Mouse (Mus musculus): ENCODE measurements around the gene Qtrt1. TPM values are rescaled to one million over a fixed set of nuclear protein-coding genes. Genes with fewer than 3 reads are reported as not detected.

Gene Qtrt1
- total RNA-seq, 2 experiments from 2014 or later: 33.2 to 35.1 TPM

- no peak for DNase-seq (ENCODE audit: extremely low spot score in 1 of 2, low spot score in 2 of 2)
- intact Hi-C loops (cut with DNase I): no loop called here
Observed at GRCm38 (mm10) chr9:21439914-21440313, 28.3 kb downstream of the Qtrt1 start.

GRCm38 (mm10) chr9:21440387-21440786, 28.8 kb downstream of the Qtrt1 start:
- intact Hi-C loops (cut with DNase I): no loop called here
- no peak for DNase-seq (ENCODE audit: extremely low spot score in 1 of 2, low spot score in 2 of 2)

- intact Hi-C loops (cut with DNase I): no loop called here
- no peak for DNase-seq (ENCODE audit: extremely low spot score in 1 of 2, low spot score in 2 of 2)
Observed at GRCm38 (mm10) chr9:21443853-21444252, 32.2 kb downstream of the Qtrt1 start.

- intact Hi-C loops (cut with DNase I): no loop called here
- DNase-seq (ENCODE audit: extremely low spot score in 1 of 2, low spot score in 2 of 2): no peak
Observed at GRCm38 (mm10) chr9:21444574-21444973, 32.9 kb downstream of the Qtrt1 start.

- intact Hi-C loops (cut with DNase I): no loop called here
- DNase-seq (ENCODE audit: extremely low spot score in 1 of 2, low spot score in 2 of 2): no peak
Observed at GRCm38 (mm10) chr9:21445081-21445744, 33.6 kb downstream of the Qtrt1 start.

GRCm38 (mm10) chr9:21447778-21448177, 36.1 kb downstream of the Qtrt1 start:
- intact Hi-C loops (cut with DNase I): no loop called here
- no peak for DNase-seq (ENCODE audit: extremely low spot score in 1 of 2, low spot score in 2 of 2)

- intact Hi-C loops (cut with DNase I): no loop called here
Observed at GRCm38 (mm10) chr9:21449710-21450109, 38.1 kb downstream of the Qtrt1 start.

GRCm38 (mm10) chr9:21450270-21450669, 38.6 kb downstream of the Qtrt1 start:
- intact Hi-C loops (cut with DNase I): no loop called here
- DNase-seq (ENCODE audit: extremely low spot score in 1 of 2, low spot score in 2 of 2): no peak

More at GRCm38 (mm10) chr9:21449710-21450109, 38.1 kb downstream of the Qtrt1 start:
- DNase-seq (ENCODE audit: extremely low spot score in 1 of 2, low spot score in 2 of 2): no peak

- intact Hi-C loops (cut with DNase I): no loop called here
Observed at GRCm38 (mm10) chr9:21451391-21451790, 39.8 kb downstream of the Qtrt1 start.

GRCm38 (mm10) chr9:21451870-21452269, 40.2 kb downstream of the Qtrt1 start:
- DNase-seq (ENCODE audit: extremely low spot score in 1 of 2, low spot score in 2 of 2): no peak
- intact Hi-C loops (cut with DNase I): no loop called here

More at GRCm38 (mm10) chr9:21451391-21451790, 39.8 kb downstream of the Qtrt1 start:
- DNase-seq (ENCODE audit: extremely low spot score in 1 of 2, low spot score in 2 of 2): no peak

- no peak for DNase-seq (ENCODE audit: extremely low spot score in 1 of 2, low spot score in 2 of 2)
- intact Hi-C loops (cut with DNase I): no loop called here
Observed at GRCm38 (mm10) chr9:21453003-21453402, 41.4 kb downstream of the Qtrt1 start.

- intact Hi-C loops (cut with DNase I): no loop called here
- DNase-seq (ENCODE audit: extremely low spot score in 1 of 2, low spot score in 2 of 2): no peak
Observed at GRCm38 (mm10) chr9:21453459-21453858, 41.8 kb downstream of the Qtrt1 start.

GRCm38 (mm10) chr9:21454556-21454955, 42.9 kb downstream of the Qtrt1 start:
- no peak for DNase-seq (ENCODE audit: extremely low spot score in 1 of 2, low spot score in 2 of 2)
- intact Hi-C loops (cut with DNase I): no loop called here

- DNase-seq (ENCODE audit: extremely low spot score in 1 of 2, low spot score in 2 of 2): no peak
- intact Hi-C loops (cut with DNase I): no loop called here
Observed at GRCm38 (mm10) chr9:21455103-21455770, 43.6 kb downstream of the Qtrt1 start.

- intact Hi-C loops (cut with DNase I): no loop called here
Observed at GRCm38 (mm10) chr9:21456246-21456929, 44.8 kb downstream of the Qtrt1 start.

GRCm38 (mm10) chr9:21456930-21457634, 45.4 kb downstream of the Qtrt1 start:
- no peak for DNase-seq (ENCODE audit: extremely low spot score in 1 of 2, low spot score in 2 of 2)
- intact Hi-C loops (cut with DNase I): no loop called here

More at GRCm38 (mm10) chr9:21456246-21456929, 44.8 kb downstream of the Qtrt1 start:
- no peak for DNase-seq (ENCODE audit: extremely low spot score in 1 of 2, low spot score in 2 of 2)

GRCm38 (mm10) chr9:21458821-21459220, 47.2 kb downstream of the Qtrt1 start:
- no peak for DNase-seq (ENCODE audit: extremely low spot score in 1 of 2, low spot score in 2 of 2)
- intact Hi-C loops (cut with DNase I): no loop called here

GRCm38 (mm10) chr9:21460400-21460940, 48.8 kb downstream of the Qtrt1 start:
- intact Hi-C loops (cut with DNase I): loop anchor here (5.0 kb wide), 1 partner anchor 33 kb away; no protein-coding TSS in a partner anchor
- DNase-seq (ENCODE audit: extremely low spot score in 1 of 2, low spot score in 2 of 2): no peak

- peak; percentile 36 to 79 for DNase-seq (ENCODE audit: extremely low spot score in 1 of 2, low spot score in 2 of 2)
- intact Hi-C loops (cut with DNase I): loop anchor here (5.0 kb wide), 1 partner anchor 36 kb away; no protein-coding TSS in a partner anchor
Observed at GRCm38 (mm10) chr9:21463138-21463590, 51.5 kb downstream of the Qtrt1 start.

All from left cerebral cortex, postnatal 10 days (tissue).